Mouse (Mus musculus) stomach, embryonic 15.5 days (tissue): Measurements from ENCODE around the gene Hspa1l. TPM values are rescaled to one million over a fixed set of nuclear protein-coding genes. Genes with fewer than 3 reads are reported as not detected.
"Not testable (repeated sequence)": the region's sequence is repeated elsewhere in the genome, so short reads cannot be mapped to it uniquely, and the experiment has no call there.

Source experiments
- ATAC-seq: fragments of 200-750 bp; cut with Nextera tagmentation; 2 replicates; pipeline ENCODE4 v1.8.0; 2017; ENCODE audit warnings: low read depth, moderate number of reproducible peaks, moderate TSS enrichment; ENCODE audit not compliant: insufficient read depth, low FRiP score
- H3K27ac ChIP-seq: fragments of 300-500 bp; sonication (generic); 2 replicates; pipeline ENCODE4 v1.5.1; 2015; ENCODE audit warnings: mild to moderate bottlenecking, inconsistent platforms
- H3K27me3 ChIP-seq: fragments of 300-500 bp; sonication (generic); replicated peaks from 2 replicates; pipeline ENCODE4 v1.6.1; 2015; ENCODE audit warnings: inconsistent platforms
- H3K36me3 ChIP-seq: fragments of 300-500 bp; sonication (generic); 2 replicates; pipeline ENCODE4 v1.6.1; 2015; ENCODE audit warnings: inconsistent platforms
- H3K4me1 ChIP-seq: fragments of 300-500 bp; sonication (generic); 2 replicates; pipeline ENCODE4 v1.6.1; 2015; ENCODE audit warnings: inconsistent platforms
- H3K4me2 ChIP-seq: fragments of 300-500 bp; sonication (generic); 2 replicates; pipeline ENCODE4 v1.6.1; 2015; ENCODE audit warnings: mild to moderate bottlenecking, inconsistent platforms
- H3K4me3 ChIP-seq: fragments of 300-500 bp; sonication (generic); replicated peaks from 2 replicates; pipeline ENCODE4 v1.5.1; 2015; ENCODE audit warnings: inconsistent platforms
- H3K9ac ChIP-seq: fragments of 300-500 bp; sonication (generic); 2 replicates; pipeline ENCODE4 v1.6.1; 2015; ENCODE audit warnings: inconsistent platforms
- H3K9me3 ChIP-seq: fragments of 300-500 bp; sonication (generic); 2 replicates; pipeline ENCODE4 v1.6.1; 2016; ENCODE audit warnings: inconsistent platforms
- WGBS: fragments of 180-500 bp; shearing (Covaris S2); methylation state at CpG from one replicate; pipeline ENCODE4 v1.1.7; 2015; 5-methylcytosine and 5-hydroxymethylcytosine counted together
- polyA plus RNA-seq: library from polyadenylated mRNA; unstranded; fragments of >200 nt; fragmentation: Nextera tagmentation; extraction: Ambion mirVana; gene quantifications from 2 replicates; pipeline ENCODE4 v1.2.1, GENCODE M21; 2015

Gene Hspa1l
- polyA plus RNA-seq, 1 experiment from 2014 or later = 0.49 TPM

- H3K4me1 ChIP-seq = peaks cover 43% of the 10 kb centered on the region
Measured at GRCm38 (mm10) chr17:35000717-35001451, 28.4 kb downstream of the Hspa1l start, which contains the start of gene Vars. Gene Vars (plus strand): TSS chr17:35000987.

GRCm38 (mm10) chr17:35001452-35002152 lies 29.1 kb downstream of the Hspa1l start:
- peak overlapping the region; percentile 98 for H3K27ac ChIP-seq
- H3K4me2 ChIP-seq = peak overlapping the region; percentile 90
- peaks cover 28% of the 10 kb centered on the region for H3K36me3 ChIP-seq
- peaks cover 41% of the 10 kb centered on the region for H3K4me1 ChIP-seq
- ATAC-seq = no peak
- no peaks in the 10 kb centered on the region for H3K9me3 ChIP-seq
- H3K9ac ChIP-seq = peak overlapping the region; percentile 98
- WGBS = under 1% methylated on average over 35 of the region's 35 CpGs
- no peaks in the 10 kb centered on the region for H3K27me3 ChIP-seq
- H3K4me3 ChIP-seq = peak overlapping the region; percentile 71

More at GRCm38 (mm10) chr17:35000717-35001451, 28.4 kb downstream of the Hspa1l start, which contains the start of gene Vars:
- Histone ChIP-seq H3K27me3 (no peaks in the 10 kb centered on the region), H3K9me3 (no peaks in the 10 kb centered on the region), H3K4me3 (peak within 1 kb of the TSS; percentile 71), H3K9ac (peak within 1 kb of the TSS; percentile 98), H3K36me3 (peaks cover 25% of the 10 kb centered on the region), H3K27ac (peak within 1 kb of the TSS; percentile 98), H3K4me2 (peak within 1 kb of the TSS; percentile 90)
- peak; percentile 89 for ATAC-seq
- WGBS = under 1% methylated on average over 80 of the region's 83 CpGs

GRCm38 (mm10) chr17:35002153-35002865 lies 29.8 kb downstream of the Hspa1l start:
- Histone ChIP-seq H3K36me3 (peaks cover 31% of the 10 kb centered on the region), H3K27ac (peak overlapping the region; percentile 98), H3K9me3 (no peaks in the 10 kb centered on the region), H3K9ac (peak overlapping the region; percentile 98), H3K4me2 (peak overlapping the region; percentile 90), H3K4me1 (peaks cover 38% of the 10 kb centered on the region), H3K4me3 (peak overlapping the region; percentile 71), H3K27me3 (no peaks in the 10 kb centered on the region)
- WGBS = 8% methylated on average over 12 of the region's 12 CpGs
- no peak for ATAC-seq

- no peak overlapping the region for H3K27ac ChIP-seq
- H3K9ac ChIP-seq = 0 out of 2 replicates have a peak overlapping the region, but pooled peaks have one; percentile 2
- WGBS = 46% methylated on average over 9 of the region's 9 CpGs
- H3K9me3 ChIP-seq = no peaks in the 10 kb centered on the region
- H3K4me3 ChIP-seq = peak overlapping the region; percentile 71
- H3K27me3 ChIP-seq = no peaks in the 10 kb centered on the region
- peaks cover 32% of the 10 kb centered on the region for H3K36me3 ChIP-seq
- H3K4me1 ChIP-seq = peaks cover 32% of the 10 kb centered on the region
- H3K4me2 ChIP-seq = peak overlapping the region; percentile 90
- no peak for ATAC-seq
Measured at GRCm38 (mm10) chr17:35003022-35003838, 30.7 kb downstream of the Hspa1l start.

- Histone ChIP-seq H3K27me3 (no peaks in the 10 kb centered on the region), H3K4me2 (no peak overlapping the region), H3K27ac (no peak overlapping the region), H3K36me3 (peaks cover 40% of the 10 kb centered on the region), H3K4me3 (no peak overlapping the region), H3K4me1 (peaks cover 24% of the 10 kb centered on the region), H3K9ac (no peak overlapping the region), H3K9me3 (no peaks in the 10 kb centered on the region)
- no peak for ATAC-seq
- WGBS = 94% methylated on average over 17 of the region's 17 CpGs
Measured at GRCm38 (mm10) chr17:35004075-35004717, 31.7 kb downstream of the Hspa1l start.

GRCm38 (mm10) chr17:35005158-35005557 lies 32.7 kb downstream of the Hspa1l start:
- Histone ChIP-seq H3K36me3 (peaks cover 50% of the 10 kb centered on the region), H3K9ac (no peak overlapping the region)

GRCm38 (mm10) chr17:35005902-35006301 lies 33.4 kb downstream of the Hspa1l start:
- ATAC-seq, H3K4me3 ChIP-seq, H3K27ac ChIP-seq, H3K9me3 ChIP-seq, H3K4me2 ChIP-seq, H3K27me3 ChIP-seq, H3K9ac ChIP-seq: not testable (repeated sequence)
- Histone ChIP-seq H3K36me3 (peaks cover 57% of the 10 kb centered on the region), H3K4me1 (peaks cover 15% of the 10 kb centered on the region)
- 89% methylated on average over 5 of the region's 5 CpGs for WGBS

More at GRCm38 (mm10) chr17:35005158-35005557, 32.7 kb downstream of the Hspa1l start:
- no peaks in the 10 kb centered on the region for H3K27me3 ChIP-seq
- no peak overlapping the region for H3K4me3 ChIP-seq
- WGBS = 93% methylated on average over 10 of the region's 10 CpGs
- no peak overlapping the region for H3K4me2 ChIP-seq
- ATAC-seq = no peak
- H3K9me3 ChIP-seq = no peaks in the 10 kb centered on the region
- no peak overlapping the region for H3K27ac ChIP-seq
- H3K4me1 ChIP-seq = peaks cover 15% of the 10 kb centered on the region

GRCm38 (mm10) chr17:35007387-35007991 lies 35.0 kb downstream of the Hspa1l start:
- H3K4me2 ChIP-seq = no peak overlapping the region
- no peaks in the 10 kb centered on the region for H3K27me3 ChIP-seq
- no peak overlapping the region for H3K27ac ChIP-seq
- peaks cover 72% of the 10 kb centered on the region for H3K36me3 ChIP-seq
- H3K9ac ChIP-seq = no peak overlapping the region
- peaks cover 10% of the 10 kb centered on the region for H3K4me1 ChIP-seq
- H3K4me3 ChIP-seq = no peak overlapping the region
- H3K9me3 ChIP-seq = no peaks in the 10 kb centered on the region
- 91% methylated on average over 7 of the region's 7 CpGs for WGBS
- no peak for ATAC-seq

- no peak overlapping the region for H3K9ac ChIP-seq
- H3K9me3 ChIP-seq = no peaks in the 10 kb centered on the region
- no peak overlapping the region for H3K4me3 ChIP-seq
- ATAC-seq = no peak
- no peaks in the 10 kb centered on the region for H3K4me1 ChIP-seq
- H3K36me3 ChIP-seq = peaks cover 87% of the 10 kb centered on the region
- no peak overlapping the region for H3K4me2 ChIP-seq
- H3K27me3 ChIP-seq = no peaks in the 10 kb centered on the region
- H3K27ac ChIP-seq = no peak overlapping the region
- 87% methylated on average over 7 of the region's 7 CpGs for WGBS
Measured at GRCm38 (mm10) chr17:35009586-35009985, 37.1 kb downstream of the Hspa1l start.

GRCm38 (mm10) chr17:35011440-35011839 lies 38.9 kb downstream of the Hspa1l start:
- ATAC-seq = no peak
- no peaks in the 10 kb centered on the region for H3K27me3 ChIP-seq
- H3K9me3 ChIP-seq = no peaks in the 10 kb centered on the region
- H3K4me1 ChIP-seq = peaks cover 8% of the 10 kb centered on the region; the same call in 1 of the 2 replicates
- H3K4me2 ChIP-seq = no peak overlapping the region
- WGBS = 91% methylated on average over 8 of the region's 8 CpGs
- H3K36me3 ChIP-seq = peaks cover 86% of the 10 kb centered on the region
- H3K9ac ChIP-seq = no peak overlapping the region
- H3K27ac ChIP-seq = no peak overlapping the region
- H3K4me3 ChIP-seq = no peak overlapping the region
